Mouse (Mus musculus) lung, postnatal 0 days (tissue): ENCODE measurements at regions not wholly inside any gene's neighbourhood (a gene's known extent, or its start where the extent isn't known, plus 50 kb on each side); places are given as distances from the start of the nearest gene placed in this dataset.

Experiments used
- CTCF ChIP-seq: IDR thresholded peaks from 2 replicates; pipeline ENCODE4 v1.5.1; 2016; ENCODE audit warnings: antibody characterized with exemption, mild to moderate bottlenecking
- EP300 ChIP-seq: IDR thresholded peaks from 2 replicates; pipeline ENCODE4 v1.6.1; 2016; ENCODE audit warnings: antibody characterized with exemption, mild to moderate bottlenecking, control low read depth

- TF ChIP-seq CTCF: no peak
- TF ChIP-seq EP300: no peak
These were observed 186.1 kb upstream of the Hand2 start for GRCm38 (mm10) chr8:57134726-57135125.
